Mouse (Mus musculus): Measurements from ENCODE around the gene Sucnr1. TPM values are rescaled to one million over a fixed set of nuclear protein-coding genes. Genes with fewer than 3 reads are reported as not detected.

The Sucnr1 gene
- polyA plus RNA-seq, 1 experiment from 2014 or later = not detected

DNA sequence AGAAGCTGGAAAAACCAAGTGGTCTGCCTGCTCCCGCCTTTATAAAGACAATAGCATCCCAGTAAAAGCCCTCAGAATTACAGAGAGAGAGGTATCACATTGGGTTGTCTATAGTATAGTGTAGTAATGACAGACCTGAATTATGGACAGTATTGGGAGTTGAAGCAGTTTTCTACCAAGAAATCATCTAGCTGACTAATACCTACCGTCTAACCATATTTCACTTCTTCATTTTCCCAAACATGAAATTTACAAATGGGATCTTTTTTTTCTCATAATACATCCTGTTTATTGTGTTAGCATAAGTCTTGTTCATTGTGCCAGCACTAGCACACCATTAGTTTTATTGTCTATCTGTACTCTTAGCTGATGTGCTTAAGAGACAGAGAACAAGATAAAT, 44.9 kb downstream of the Sucnr1 start:
- ATAC-seq = no peak
- Histone ChIP-seq H3K4me2 (ENCODE audit: low read length) (no peak overlapping the region), H3K27me3 (replicated peaks; ENCODE audit: control insufficient read depth, insufficient read depth, low read length) (no peaks in the 10 kb centered on the region), H3K9me3 (replicated peaks; ENCODE audit: control insufficient read depth, low read length) (no peaks in the 10 kb centered on the region), H3K9ac (ENCODE audit: low read length) (no peak overlapping the region), H3K4me1 (ENCODE audit: control insufficient read depth, insufficient read depth, low read length) (no peaks in the 10 kb centered on the region), H3K36me3 (ENCODE audit: control insufficient read depth, insufficient read depth, low read length) (no peaks in the 10 kb centered on the region), H3K4me3 (ENCODE audit: low read depth, low read length) (no peak overlapping the region), H3K27ac (ENCODE audit: low read depth, low read length) (no peak overlapping the region)
- 81% methylated on average over 2 of the region's 2 CpGs for WGBS
- no peak for DNase-seq (ENCODE audit: low spot score)

GRCm38 (mm10) chr3:60128282-60128681, 46.6 kb downstream of the Sucnr1 start:
- Histone ChIP-seq H3K4me2 (ENCODE audit: low read length) (no peak overlapping the region), H3K27me3 (replicated peaks; ENCODE audit: control insufficient read depth, insufficient read depth, low read length) (no peaks in the 10 kb centered on the region), H3K4me1 (ENCODE audit: control insufficient read depth, insufficient read depth, low read length) (no peaks in the 10 kb centered on the region), H3K9ac (ENCODE audit: low read length) (no peak overlapping the region), H3K4me3 (ENCODE audit: low read depth, low read length) (no peak overlapping the region), H3K36me3 (ENCODE audit: control insufficient read depth, insufficient read depth, low read length) (no peaks in the 10 kb centered on the region), H3K27ac (ENCODE audit: low read depth, low read length) (no peak overlapping the region), H3K9me3 (replicated peaks; ENCODE audit: control insufficient read depth, low read length) (no peaks in the 10 kb centered on the region)
- DNase-seq (ENCODE audit: low spot score) (no peak), ATAC-seq (no peak)
- WGBS = 71% methylated on average over 2 of the region's 2 CpGs

DNA sequence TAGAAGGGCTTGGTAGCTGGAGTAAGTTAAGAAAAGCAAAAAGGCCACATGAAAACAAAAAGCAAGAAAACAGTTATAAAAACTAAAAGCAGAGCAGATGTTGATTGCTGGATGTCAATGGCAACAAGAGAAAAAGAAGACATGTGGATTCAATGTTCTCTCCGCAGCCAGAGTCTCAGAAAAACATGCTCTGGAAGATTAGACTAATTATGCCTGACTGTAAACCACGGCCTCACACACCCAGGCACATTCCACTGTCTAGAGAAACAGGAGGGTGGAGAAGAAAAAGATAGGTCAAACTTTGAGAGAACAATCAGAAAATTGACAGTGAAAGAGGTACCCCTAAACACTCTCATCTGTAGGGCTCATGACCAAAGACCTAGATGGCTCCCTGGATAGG, 54.1 kb downstream of the Sucnr1 start:
- Histone ChIP-seq H3K4me2 (ENCODE audit: low read length) (no peak overlapping the region), H3K27ac (ENCODE audit: low read depth, low read length) (no peak overlapping the region), H3K9me3 (replicated peaks; ENCODE audit: control insufficient read depth, low read length) (no peaks in the 10 kb centered on the region), H3K27me3 (replicated peaks; ENCODE audit: control insufficient read depth, insufficient read depth, low read length) (no peaks in the 10 kb centered on the region), H3K36me3 (ENCODE audit: control insufficient read depth, insufficient read depth, low read length) (no peaks in the 10 kb centered on the region), H3K4me3 (ENCODE audit: low read depth, low read length) (no peak overlapping the region), H3K9ac (ENCODE audit: low read length) (no peak overlapping the region), H3K4me1 (ENCODE audit: control insufficient read depth, insufficient read depth, low read length) (no peaks in the 10 kb centered on the region)
- DNase-seq (ENCODE audit: low spot score) (no peak), ATAC-seq (no peak)
- 67% methylated on average over 2 of the region's 2 CpGs for WGBS

Other genes starting within 250 kb of the Sucnr1 start
- not detected in 2 replicates for gene Gm8298, start 220.8 kb upstream of the Sucnr1 start, polyA plus RNA-seq (2014; fragmentation: Nextera tagmentation; extraction: Ambion mirVana)
- not detected in 2 replicates for gene C130079G13Rik, start 156.7 kb upstream of the Sucnr1 start, polyA plus RNA-seq (2014; fragmentation: Nextera tagmentation; extraction: Ambion mirVana)
- gene Aadacl2, start 75.1 kb upstream of the Sucnr1 start, polyA plus RNA-seq (2014; fragmentation: Nextera tagmentation; extraction: Ambion mirVana) = not detected in 2 replicates
- not detected in 2 replicates for gene Aadac, start 56.2 kb upstream of the Sucnr1 start, polyA plus RNA-seq (2014; fragmentation: Nextera tagmentation; extraction: Ambion mirVana)